Comparison of ENCODE assay signal across 36 mouse cellular contexts in the genomic region with DNA sequence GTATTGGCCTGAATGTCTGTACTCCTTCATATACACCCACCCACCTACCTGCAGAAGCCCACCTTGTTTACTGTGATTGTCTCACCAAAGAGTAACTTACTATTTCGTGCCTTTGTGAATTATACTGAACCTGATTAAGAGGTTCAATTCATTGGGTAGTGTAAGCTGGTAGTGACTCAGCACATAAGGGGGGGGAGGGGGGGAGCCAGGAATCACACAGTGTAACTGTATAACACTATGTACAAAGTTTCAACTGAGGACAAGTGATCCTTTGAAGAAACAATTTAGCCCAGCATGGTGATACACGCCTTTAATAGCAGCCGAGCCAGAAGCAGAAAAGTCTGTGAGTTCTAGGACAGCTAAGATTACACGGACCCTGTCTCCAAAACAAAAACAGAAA. TPM values are rescaled to one million over a fixed set of nuclear protein-coding genes. Genes with fewer than 3 reads are reported as not detected.
DNase-seq lines count a peak whose midpoint lies in the region; ATAC-seq and TF ChIP-seq lines count a peak whose summit lies in the region.
"Had no signal": no experiment of that assay in that cellular context is flagged by ENCODE, and none has a peak within 500 bp of the region (broad histone marks: within the 10 kb centered on the region; RNA-seq: fewer than 3 reads in every experiment).

No protein-coding gene starts in this region.

- no peak overlapping the region for H3K9ac ChIP-seq in liver, embryonic 14.5 days (replicated peaks)
- H3K9ac ChIP-seq in ES-E14 (ENCODE audit: insufficient read depth, low read depth, low read length, poor library complexity, severe bottlenecking), result no peak overlapping the region
- no peak overlapping the region for H3K9ac ChIP-seq in stomach, postnatal 0 days (ENCODE audit: low read length)
- H3K9ac ChIP-seq: embryonic facial prominence, embryonic 12.5 days; embryonic facial prominence, embryonic 15.5 days; forebrain, postnatal 0 days; heart, embryonic 12.5 days; heart, embryonic 15.5 days; hindbrain, embryonic 14.5 days had no signal

- intact Hi-C loops in gastrocnemius, postnatal 14 days (cut with DNase I; ENCODE audit: low total_unique reads), result no loop called here

- H3K4me1 ChIP-seq in liver, embryonic 14.5 days (replicated peaks; ENCODE audit: control insufficient read depth in 2 of 2, insufficient read depth in 2 of 2, low read length in 1 of 2), result peaks cover 6 to 12% of the 10 kb centered on the region in 2 experiments; a peak in 3 of 4 replicates
- H3K4me1 ChIP-seq in E14TG2a.4 (replicated peaks; ENCODE audit: low read depth, low read length) (peaks cover 77% of the 10 kb centered on the region), ES-E14 (ENCODE audit: control insufficient read depth in 2 of 2, insufficient read depth in 2 of 2, low read length in 2 of 2, poor library complexity in 1 of 2) (peaks cover 4 to 23% of the 10 kb centered on the region in 2 experiments)
- no peaks in the 10 kb centered on the region for H3K4me1 ChIP-seq in stomach, postnatal 0 days (replicated peaks; ENCODE audit: control insufficient read depth, insufficient read depth)
- H3K4me1 ChIP-seq: embryonic facial prominence, embryonic 12.5 days; embryonic facial prominence, embryonic 15.5 days; heart, embryonic 12.5 days; heart, embryonic 15.5 days had no signal

- no peak overlapping the region for H3K27ac ChIP-seq in liver, embryonic 14.5 days
- H3K27ac ChIP-seq in ES-E14 (ENCODE audit: insufficient read depth, low read depth, low read length, poor library complexity, severe bottlenecking), result peak overlapping the region; percentile 89
- no peak overlapping the region for H3K27ac ChIP-seq in stomach, postnatal 0 days (replicated peaks)
- H3K27ac ChIP-seq: embryonic facial prominence, embryonic 12.5 days; embryonic facial prominence, embryonic 15.5 days; gastrocnemius, adult 2 months; heart, embryonic 15.5 days; hindbrain, embryonic 14.5 days; hindbrain, postnatal 0 days had no signal

- 85% methylated on average over 4 of the region's 4 CpGs for WGBS in liver, embryonic 14.5 days (ENCODE audit: insufficient replicate concordance)
- 84% methylated on average over 4 of the region's 4 CpGs for WGBS in stomach, postnatal 0 days

- in situ Hi-C loops in ES-E14 (cut with MboI; ENCODE audit: low sequenced_read_pairs in 2 of 2, unreplicated experiment in 2 of 2), result no loop called here

- no peak for DNase-seq in liver, embryonic 14.5 days (ENCODE audit: low read depth in 3 of 3, low spot score in 3 of 3)
- DNase-seq in liver (no peak), ES-E14 (ENCODE audit: low read depth, low spot score) (no peak)
- no peak for DNase-seq in stomach, postnatal 0 days (ENCODE audit: low spot score)
- no peak for DNase-seq in gastrocnemius, postnatal 14 days
- DNase-seq in heart, postnatal 4 days, result no peak
- DNase-seq: adrenal gland, postnatal 14 days; B cell, adult 2 months; cerebellum, adult 11 months; cerebellum, adult 2 months; cerebellum, adult 9-11 months; cerebellum, postnatal 25 days; forebrain, postnatal 0 days; gastrocnemius, adult 2 months; gastrocnemius, postnatal 25 days; heart, adult 18-20 months; heart, postnatal 10 days; heart, postnatal 36 days had no signal

- no peak for TF ChIP-seq CTCF in liver, embryonic 14.5 days (IDR thresholded peaks at IDR 0.05; ENCODE audit: low read depth)
- TF ChIP-seq CTCF in E14TG2a.4 (conservative IDR thresholded peaks at IDR 0.05; ENCODE audit: low read length), result no peak
- no peak for TF ChIP-seq CTCF in stomach, postnatal 0 days (IDR thresholded peaks at IDR 0.05; ENCODE audit: low read depth)

- ATAC-seq in liver, embryonic 14.5 days (ENCODE audit: insufficient read depth), result 0 out of 2 replicates have a peak, but pooled peaks have one; percentile 17
- peak; percentile 60; the same call in 1 of the 2 replicates for ATAC-seq in stomach, postnatal 0 days (ENCODE audit: low FRiP score, low TSS enrichment)
- ATAC-seq: forebrain, embryonic 14.5 days; forebrain, postnatal 0 days; hindbrain, postnatal 0 days; inflammation-experienced regulatory T-cells, adult 6 months had no signal

- H3K9me3 ChIP-seq in liver, embryonic 14.5 days (ENCODE audit: control insufficient read depth, low read length), result no peaks in the 10 kb centered on the region
- H3K9me3 ChIP-seq in E14TG2a.4 (ENCODE audit: low read length), result no peaks in the 10 kb centered on the region
- H3K9me3 ChIP-seq in ES-E14 (ENCODE audit: control insufficient read depth, insufficient read depth, low read depth, low read length), result no peaks in the 10 kb centered on the region
- H3K9me3 ChIP-seq in stomach, postnatal 0 days (ENCODE audit: control insufficient read depth, low read length), result no peaks in the 10 kb centered on the region
- H3K9me3 ChIP-seq: embryonic facial prominence, embryonic 12.5 days; embryonic facial prominence, embryonic 15.5 days; G1E; heart, embryonic 12.5 days; heart, embryonic 15.5 days had no signal

- H3K27me3 ChIP-seq in liver, embryonic 14.5 days (ENCODE audit: control insufficient read depth, insufficient read depth, low read length), result no peaks in the 10 kb centered on the region
- H3K27me3 ChIP-seq in E14TG2a.4 (ENCODE audit: insufficient read depth, low read length), result no peaks in the 10 kb centered on the region
- no peaks in the 10 kb centered on the region for H3K27me3 ChIP-seq in stomach, postnatal 0 days (ENCODE audit: control insufficient read depth, insufficient read depth, low read length)
- H3K27me3 ChIP-seq: CH12.LX; embryonic facial prominence, embryonic 12.5 days; embryonic facial prominence, embryonic 15.5 days; heart, embryonic 12.5 days; heart, embryonic 15.5 days had no signal

- no peak overlapping the region for H3K4me2 ChIP-seq in liver, embryonic 14.5 days (ENCODE audit: low read depth)
- H3K4me2 ChIP-seq in stomach, postnatal 0 days (replicated peaks; ENCODE audit: low read depth), result no peak overlapping the region
- H3K4me2 ChIP-seq: embryonic facial prominence, embryonic 12.5 days; embryonic facial prominence, embryonic 15.5 days; heart, embryonic 12.5 days; heart, embryonic 15.5 days; hindbrain, embryonic 14.5 days had no signal

- no peak for TF ChIP-seq EP300 in liver, embryonic 14.5 days (IDR thresholded peaks at IDR 0.05; ENCODE audit: low read depth)
- TF ChIP-seq EP300 in stomach, postnatal 0 days (optimal IDR thresholded peaks at IDR 0.05), result no peak

- peaks cover 50% of the 10 kb centered on the region for H3K36me3 ChIP-seq in liver, embryonic 14.5 days (replicated peaks; ENCODE audit: control insufficient read depth, insufficient read depth, low read depth)
- peaks cover 44% of the 10 kb centered on the region for H3K36me3 ChIP-seq in E14TG2a.4 (ENCODE audit: insufficient read depth, low read length)
- peaks cover 13% of the 10 kb centered on the region for H3K36me3 ChIP-seq in ES-E14 (ENCODE audit: control insufficient read depth, insufficient read depth, low read length, poor library complexity, severe bottlenecking)
- H3K36me3 ChIP-seq in stomach, postnatal 0 days (ENCODE audit: control insufficient read depth, insufficient read depth, low read length), result peaks cover 14% of the 10 kb centered on the region

- no peak overlapping the region for H3K4me3 ChIP-seq in liver, embryonic 14.5 days (ENCODE audit: insufficient read depth in 1 of 2, low read depth in 2 of 2, low read length in 2 of 2)
- H3K4me3 ChIP-seq in E14TG2a.4 (replicated peaks; ENCODE audit: low read length) (peak overlapping the region; percentile 17; the same call in 1 of the 2 replicates), ES-E14 (ENCODE audit: insufficient read depth in 1 of 2, low read depth in 1 of 2, low read length in 2 of 2, poor library complexity in 1 of 2, severe bottlenecking in 1 of 2) (no peak overlapping the region)
- H3K4me3 ChIP-seq in stomach, postnatal 0 days (ENCODE audit: low read depth, low read length), result no peak overlapping the region
- H3K4me3 ChIP-seq: embryonic facial prominence, embryonic 12.5 days; embryonic facial prominence, embryonic 15.5 days; gastrocnemius, adult 2 months; heart, embryonic 12.5 days; heart, embryonic 15.5 days had no signal

TF ChIP-seq in ES-E14, 5 proteins besides CTCF, POLR2A, EP300 and RAD21:
- TF ChIP-seq MAFK (IDR thresholded peaks at IDR 0.05; ENCODE audit: insufficient read depth, low read depth, low read length) (peak; percentile 59; the same call in 1 of the 2 replicates), ZC3H11A (IDR thresholded peaks at IDR 0.05; ENCODE audit: borderline replicate concordance, low read depth, low read length) (no peak), CHD2 (IDR thresholded peaks at IDR 0.05; ENCODE audit: low read depth, low read length) (no peak)
TF ChIP-seq in ES-E14: peak in this region for 1.

RNA-seq across cellular contexts. Expression of a gene that starts 18.3 kb away (rescaled TPM):
- polyA plus RNA-seq in liver, embryonic 14.5 days (2012; rRNA removed), result 56.1 and 59.6 TPM in 2 replicates
- 126 and 134 TPM in 2 replicates for polyA plus RNA-seq in liver, embryonic 14.5 days (2014; fragmentation: Nextera tagmentation; extraction: Ambion mirVana)
- total RNA-seq in ES-E14 (2012; rRNA removed), result 80.6 and 88.0 TPM in 2 replicates
- polyA plus RNA-seq in stomach, postnatal 0 days (2015; fragmentation: Nextera tagmentation; extraction: Ambion mirVana), result 84.4 and 90.2 TPM in 2 replicates
- 100 to 1,000 TPM; 121 to 123 TPM for total RNA-seq in gastrocnemius, postnatal 14 days (2021)
- total RNA-seq in heart, postnatal 4 days (2021), result 100 to 1,000 TPM; 126 to 130 TPM

RNA-seq across cellular contexts. Expression of a gene that starts 21.9 kb away (rescaled TPM):
- polyA plus RNA-seq in liver, embryonic 14.5 days (2012; rRNA removed), result 12.1 and 17.9 TPM in 2 replicates
- 28.0 and 31.6 TPM in 2 replicates for polyA plus RNA-seq in liver, embryonic 14.5 days (2014; fragmentation: Nextera tagmentation; extraction: Ambion mirVana)
- total RNA-seq in ES-E14 (2012; rRNA removed), result 21.8 and 22.7 TPM in 2 replicates
- 10.0 and 10.6 TPM in 2 replicates for polyA plus RNA-seq in stomach, postnatal 0 days (2015; fragmentation: Nextera tagmentation; extraction: Ambion mirVana)
- total RNA-seq in gastrocnemius, postnatal 14 days (2021), result 10 to 100 TPM in 1 of 2 experiments, 1 to 10 TPM in 1; 9.3 to 10.5 TPM
- total RNA-seq in heart, postnatal 4 days (2021), result 10 to 100 TPM; 18.5 to 18.7 TPM

RNA-seq across cellular contexts. Expression of a gene that starts 28.1 kb away (rescaled TPM):
- polyA plus RNA-seq in liver, embryonic 14.5 days (2012; rRNA removed), result 13.0 and 14.9 TPM in 2 replicates
- polyA plus RNA-seq in liver, embryonic 14.5 days (2014; fragmentation: Nextera tagmentation; extraction: Ambion mirVana), result 10.8 and 10.9 TPM in 2 replicates
- 186 and 305 TPM in 2 replicates for total RNA-seq in ES-E14 (2012; rRNA removed)
- polyA plus RNA-seq in stomach, postnatal 0 days (2015; fragmentation: Nextera tagmentation; extraction: Ambion mirVana), result 14.2 and 14.3 TPM in 2 replicates
- 100 to 1,000 TPM; 109 to 120 TPM for total RNA-seq in gastrocnemius, postnatal 14 days (2021)
- total RNA-seq in heart, postnatal 4 days (2021), result 10 to 100 TPM; 31.0 to 31.1 TPM

RNA-seq across cellular contexts. Expression of a gene that starts 47.7 kb away (rescaled TPM):
- not detected in 2 replicates for polyA plus RNA-seq in liver, embryonic 14.5 days (2012; rRNA removed)
- not detected in 2 replicates for polyA plus RNA-seq in liver, embryonic 14.5 days (2014; fragmentation: Nextera tagmentation; extraction: Ambion mirVana)
- total RNA-seq in ES-E14 (2012; rRNA removed), result 0.22 TPM in 1 of 2 replicates, not detected in the other
- polyA plus RNA-seq in stomach, postnatal 0 days (2015; fragmentation: Nextera tagmentation; extraction: Ambion mirVana), result not detected in 2 replicates
- not detected for total RNA-seq in gastrocnemius, postnatal 14 days (2021)
- not detected for total RNA-seq in heart, postnatal 4 days (2021)
- total RNA-seq: adrenal gland, adult 18-20 months; adrenal gland, postnatal 14 days; adrenal gland, postnatal 4 days; CH12.LX; common myeloid progenitor, adult 5-6 weeks; forebrain, postnatal 0 days; gastrocnemius, adult 2 months; gastrocnemius, postnatal 25 days; heart, adult 18-20 months; heart, postnatal 10 days; heart, postnatal 36 days; hindbrain, postnatal 0 days had no signal
- polyA plus RNA-seq: cerebellum, adult 2 months; embryonic facial prominence, embryonic 12.5 days; embryonic facial prominence, embryonic 15.5 days; forebrain, embryonic 11.5 days; forebrain, embryonic 14.5 days; forebrain, postnatal 0 days; frontal cortex, adult 2 months; G1E; gonadal fat pad, adult 2 months; heart, embryonic 12.5 days; heart, embryonic 15.5 days; hindbrain, embryonic 11.5 days; hindbrain, embryonic 14.5 days; hindbrain, postnatal 0 days; inflammation-experienced regulatory T-cells, adult 6 months had no signal
